7 mouse cellular contexts compared by ENCODE assay signal in genomic region chr11:98412797-98413301, GRCm38 (mm10). TPM values are rescaled to one million over a fixed set of nuclear protein-coding genes. Genes with fewer than 3 reads are reported as not detected.
DNase-seq lines count a peak whose midpoint lies in the region; ATAC-seq lines count a peak whose summit lies in the region.

No protein-coding gene starts in this region.

- H3K27me3 ChIP-seq in forebrain, embryonic 12.5 days, result peaks cover 53% of the 10 kb centered on the region
- H3K27me3 ChIP-seq in intestine, embryonic 15.5 days (replicated peaks), result no peaks in the 10 kb centered on the region

- H3K27ac ChIP-seq in forebrain, embryonic 12.5 days, result peak overlapping the region; percentile 69
- H3K27ac ChIP-seq in intestine, embryonic 15.5 days, result peak overlapping the region; percentile 96

- peak overlapping the region; percentile 98 for H3K4me2 ChIP-seq in forebrain, embryonic 12.5 days
- peak overlapping the region; percentile 74 for H3K4me2 ChIP-seq in intestine, embryonic 15.5 days (replicated peaks)

- H3K36me3 ChIP-seq in forebrain, embryonic 12.5 days (replicated peaks), result no peaks in the 10 kb centered on the region
- 0 out of 2 replicates have a peak, but pooled peaks cover 3% of the 10 kb centered on the region for H3K36me3 ChIP-seq in intestine, embryonic 15.5 days

- 0% methylated on average over 37 of the region's 40 CpGs for WGBS in forebrain, embryonic 12.5 days
- under 1% methylated on average over 40 of the region's 40 CpGs for WGBS in intestine, embryonic 15.5 days

- H3K4me1 ChIP-seq in forebrain, embryonic 12.5 days, result peaks cover 35% of the 10 kb centered on the region
- H3K4me1 ChIP-seq in intestine, embryonic 15.5 days (replicated peaks), result peaks cover 52% of the 10 kb centered on the region

- no peaks in the 10 kb centered on the region for H3K9me3 ChIP-seq in forebrain, embryonic 12.5 days
- no peaks in the 10 kb centered on the region for H3K9me3 ChIP-seq in intestine, embryonic 15.5 days

- ATAC-seq in forebrain, embryonic 12.5 days (ENCODE audit: low FRiP score), result peak; percentile 45; the same call in 1 of the 2 replicates
- ATAC-seq in intestine, embryonic 15.5 days, result no peak; the same call in none of the 2 replicates
- no peak for ATAC-seq in erythroid progenitor cell, adult 5-6 weeks (replicated peaks; ENCODE audit: low FRiP score, poor library complexity, severe bottlenecking)

- peak overlapping the region; percentile 91 for H3K9ac ChIP-seq in forebrain, embryonic 12.5 days
- peak overlapping the region; percentile 97 for H3K9ac ChIP-seq in intestine, embryonic 15.5 days

- H3K4me3 ChIP-seq in forebrain, embryonic 12.5 days (replicated peaks), result peak overlapping the region; percentile 72
- peak overlapping the region; percentile 87 for H3K4me3 ChIP-seq in intestine, embryonic 15.5 days (replicated peaks)

- DNase-seq in urinary bladder, postnatal 25 days (ENCODE audit: low spot score), result peak; percentile 46
- no peak for DNase-seq in urinary bladder, postnatal 10 days (ENCODE audit: low spot score)
- DNase-seq in lung, postnatal 4 days, result peak; percentile 50 to 68
- no peak for DNase-seq in frontal cortex, postnatal 10 days (ENCODE audit: low spot score in 2 of 2)

RNA-seq across cellular contexts. Expression of gene Erbb2, which starts 0.6 kb away (rescaled TPM):
- polyA plus RNA-seq in forebrain, embryonic 12.5 days (2016; fragmentation: Nextera tagmentation; extraction: Ambion mirVana), result 16.4 and 17.8 TPM in 2 replicates
- 31.9 and 35.1 TPM in 2 replicates for polyA plus RNA-seq in intestine, embryonic 15.5 days (2015; fragmentation: Nextera tagmentation; extraction: Ambion mirVana)
- not detected in 2 replicates for total RNA-seq in erythroid progenitor cell, adult 5-6 weeks (2015; ENCODE audit: low replicate concordance)
- 0.39 TPM in 1 of 2 replicates, not detected in the other for total RNA-seq in erythroid progenitor cell, adult 5-6 weeks (2017; ENCODE audit: low replicate concordance)

RNA-seq across cellular contexts. Expression of gene Pgap3, which starts 12.6 kb away (rescaled TPM):
- 7.7 and 8.3 TPM in 2 replicates for polyA plus RNA-seq in forebrain, embryonic 12.5 days (2016; fragmentation: Nextera tagmentation; extraction: Ambion mirVana)
- 15.5 and 16.7 TPM in 2 replicates for polyA plus RNA-seq in intestine, embryonic 15.5 days (2015; fragmentation: Nextera tagmentation; extraction: Ambion mirVana)
- total RNA-seq in erythroid progenitor cell, adult 5-6 weeks (2015; ENCODE audit: low replicate concordance), result 2.2 and 3.4 TPM in 2 replicates
- total RNA-seq in erythroid progenitor cell, adult 5-6 weeks (2017; ENCODE audit: low replicate concordance), result 1.3 and 2.4 TPM in 2 replicates

RNA-seq across cellular contexts. Expression of gene Mien1, which starts 25.9 kb away (rescaled TPM):
- polyA plus RNA-seq in forebrain, embryonic 12.5 days (2016; fragmentation: Nextera tagmentation; extraction: Ambion mirVana), result 142 and 154 TPM in 2 replicates
- 202 and 212 TPM in 2 replicates for polyA plus RNA-seq in intestine, embryonic 15.5 days (2015; fragmentation: Nextera tagmentation; extraction: Ambion mirVana)
- total RNA-seq in erythroid progenitor cell, adult 5-6 weeks (2015; ENCODE audit: low replicate concordance), result 8.8 and 10.8 TPM in 2 replicates
- total RNA-seq in erythroid progenitor cell, adult 5-6 weeks (2017; ENCODE audit: low replicate concordance), result 5.3 and 6.3 TPM in 2 replicates

RNA-seq across cellular contexts. Expression of gene Pnmt, which starts 26.6 kb away (rescaled TPM):
- 0.17 TPM in 1 of 2 replicates, not detected in the other for polyA plus RNA-seq in forebrain, embryonic 12.5 days (2016; fragmentation: Nextera tagmentation; extraction: Ambion mirVana)
- 0.19 TPM in 1 of 2 replicates, not detected in the other for polyA plus RNA-seq in intestine, embryonic 15.5 days (2015; fragmentation: Nextera tagmentation; extraction: Ambion mirVana)
- not detected in 2 replicates for total RNA-seq in erythroid progenitor cell, adult 5-6 weeks (2015; ENCODE audit: low replicate concordance)
- total RNA-seq in erythroid progenitor cell, adult 5-6 weeks (2017; ENCODE audit: low replicate concordance), result not detected in 2 replicates

RNA-seq across cellular contexts. Expression of gene Tcap, which starts 29.2 kb away (rescaled TPM):
- 0.20 and 0.36 TPM in 2 replicates for polyA plus RNA-seq in forebrain, embryonic 12.5 days (2016; fragmentation: Nextera tagmentation; extraction: Ambion mirVana)
- 0.25 TPM in 1 of 2 replicates, not detected in the other for polyA plus RNA-seq in intestine, embryonic 15.5 days (2015; fragmentation: Nextera tagmentation; extraction: Ambion mirVana)
- not detected in 2 replicates for total RNA-seq in erythroid progenitor cell, adult 5-6 weeks (2015; ENCODE audit: low replicate concordance)
- not detected in 2 replicates for total RNA-seq in erythroid progenitor cell, adult 5-6 weeks (2017; ENCODE audit: low replicate concordance)

Comparison
In these comparisons a context has a peak if more than half of its experiments do, and no peak if none do; other contexts are left out.
1. DNase-seq: peak in urinary bladder, postnatal 25 days (single experiment) and lung, postnatal 4 days (2 of 2); none in urinary bladder, postnatal 10 days (single experiment) and frontal cortex, postnatal 10 days (0 of 2).